Mouse (Mus musculus): ENCODE measurements around the gene 4930447F04Rik.

- TF ChIP-seq CTCF (IDR thresholded peaks at IDR 0.05; ENCODE audit: borderline replicate concordance, insufficient read depth, low read length) (no peak), POLR2A (IDR thresholded peaks at IDR 0.05; ENCODE audit: low read depth, low read length) (no peak)
These were observed at the start of gene 4930447F04Rik for GRCm38 (mm10) chrX:66304124-66304523.
